Mouse (Mus musculus) intestine, embryonic 15.5 days (tissue): Measurements from ENCODE around the gene Armh3. TPM values are rescaled to one million over a fixed set of nuclear protein-coding genes. Genes with fewer than 3 reads are reported as not detected.

Experiments used
- ATAC-seq: fragments of 200-750 bp; cut with Nextera tagmentation; 2 replicates; pipeline ENCODE4 v1.8.0; 2017; ENCODE audit warnings: moderate TSS enrichment, moderate library complexity
- H3K27ac ChIP-seq: fragments of 300-500 bp; sonication (generic); 2 replicates; pipeline ENCODE4 v1.5.1; 2015; ENCODE audit warnings: mild to moderate bottlenecking, inconsistent platforms
- H3K27me3 ChIP-seq: fragments of 300-500 bp; sonication (generic); replicated peaks from 2 replicates; pipeline ENCODE4 v1.6.1; 2015; ENCODE audit warnings: inconsistent platforms
- H3K36me3 ChIP-seq: fragments of 300-500 bp; sonication (generic); 2 replicates; pipeline ENCODE4 v1.6.1; 2015; ENCODE audit warnings: inconsistent platforms
- H3K4me1 ChIP-seq: fragments of 300-500 bp; sonication (generic); replicated peaks from 2 replicates; pipeline ENCODE4 v1.6.1; 2015; ENCODE audit warnings: inconsistent platforms
- H3K4me2 ChIP-seq: fragments of 300-500 bp; sonication (generic); replicated peaks from 2 replicates; pipeline ENCODE4 v1.6.1; 2015; ENCODE audit warnings: mild to moderate bottlenecking, inconsistent platforms
- H3K4me3 ChIP-seq: fragments of 300-500 bp; sonication (generic); replicated peaks from 2 replicates; pipeline ENCODE4 v1.5.1; 2015; ENCODE audit warnings: inconsistent platforms
- H3K9ac ChIP-seq: fragments of 300-500 bp; sonication (generic); 2 replicates; pipeline ENCODE4 v1.6.1; 2015; ENCODE audit warnings: inconsistent platforms
- H3K9me3 ChIP-seq: fragments of 300-500 bp; sonication (generic); 2 replicates; pipeline ENCODE4 v1.6.1; 2016; ENCODE audit warnings: inconsistent platforms
- WGBS: fragments of 180-500 bp; shearing (Covaris S2); methylation state at CpG from one replicate; pipeline ENCODE4 v1.1.7; 2015; 5-methylcytosine and 5-hydroxymethylcytosine counted together
- polyA plus RNA-seq: library from polyadenylated mRNA; unstranded; fragments of >200 nt; fragmentation: Nextera tagmentation; extraction: Ambion mirVana; gene quantifications from 2 replicates; pipeline ENCODE4 v1.2.1, GENCODE M21; 2015

Gene Armh3
- polyA plus RNA-seq, 1 experiment from 2014 or later, result 15.5 TPM

DNA sequence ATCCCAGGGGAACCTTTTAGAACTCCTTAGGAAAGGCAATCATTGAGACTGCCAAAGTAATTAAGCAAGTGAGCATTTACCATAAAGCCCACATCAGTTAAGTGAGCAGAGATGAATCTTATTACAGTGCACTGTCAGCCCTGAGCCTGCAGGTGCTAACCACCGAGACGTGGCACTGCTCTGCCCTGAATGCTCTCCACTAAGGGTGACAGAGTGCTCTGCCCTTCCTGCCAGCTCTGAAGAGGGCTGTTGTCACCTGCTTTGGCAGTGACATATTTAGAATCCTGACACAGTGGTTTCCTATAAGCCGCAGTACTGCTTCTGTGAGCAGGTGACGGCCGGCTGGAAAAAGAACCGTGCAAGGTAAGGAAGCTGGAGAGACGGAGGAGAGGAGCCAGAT is 143.8 kb downstream of the Armh3 start:
- H3K27me3 ChIP-seq, result no peaks in the 10 kb centered on the region
- no peaks in the 10 kb centered on the region for H3K4me1 ChIP-seq
- no peak for ATAC-seq
- H3K9me3 ChIP-seq, result no peaks in the 10 kb centered on the region
- no peak overlapping the region for H3K27ac ChIP-seq
- no peaks in the 10 kb centered on the region for H3K36me3 ChIP-seq
- WGBS, result 74% methylated on average over 7 of the region's 7 CpGs
- H3K4me2 ChIP-seq, result no peak overlapping the region
- H3K4me3 ChIP-seq, result no peak overlapping the region
- no peak overlapping the region for H3K9ac ChIP-seq

DNA sequence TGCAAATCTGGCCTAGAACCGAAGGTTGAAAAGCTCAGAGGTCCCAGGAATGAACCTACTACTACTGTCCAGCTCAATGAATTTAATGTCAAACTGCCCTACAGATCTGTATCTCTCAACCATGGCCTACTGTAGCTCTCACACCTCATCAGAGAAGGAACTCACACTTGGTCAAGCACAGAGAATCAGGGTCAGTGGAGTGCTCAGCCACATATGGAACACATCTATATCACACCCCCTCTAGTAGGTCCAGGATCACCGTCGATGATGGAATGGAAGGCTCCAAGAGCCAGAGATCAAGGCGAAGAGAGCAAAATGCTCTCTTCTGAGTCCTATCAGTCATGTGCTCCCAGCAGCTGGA is 150.6 kb downstream of the Armh3 start:
- no peaks in the 10 kb centered on the region for H3K9me3 ChIP-seq
- no peak overlapping the region for H3K9ac ChIP-seq
- H3K4me3 ChIP-seq, result no peak overlapping the region
- H3K27me3 ChIP-seq, result no peaks in the 10 kb centered on the region
- 66% methylated on average over 4 of the region's 4 CpGs for WGBS
- H3K27ac ChIP-seq, result no peak overlapping the region
- H3K36me3 ChIP-seq, result no peaks in the 10 kb centered on the region
- H3K4me2 ChIP-seq, result no peak overlapping the region
- no peaks in the 10 kb centered on the region for H3K4me1 ChIP-seq
- no peak for ATAC-seq

DNA sequence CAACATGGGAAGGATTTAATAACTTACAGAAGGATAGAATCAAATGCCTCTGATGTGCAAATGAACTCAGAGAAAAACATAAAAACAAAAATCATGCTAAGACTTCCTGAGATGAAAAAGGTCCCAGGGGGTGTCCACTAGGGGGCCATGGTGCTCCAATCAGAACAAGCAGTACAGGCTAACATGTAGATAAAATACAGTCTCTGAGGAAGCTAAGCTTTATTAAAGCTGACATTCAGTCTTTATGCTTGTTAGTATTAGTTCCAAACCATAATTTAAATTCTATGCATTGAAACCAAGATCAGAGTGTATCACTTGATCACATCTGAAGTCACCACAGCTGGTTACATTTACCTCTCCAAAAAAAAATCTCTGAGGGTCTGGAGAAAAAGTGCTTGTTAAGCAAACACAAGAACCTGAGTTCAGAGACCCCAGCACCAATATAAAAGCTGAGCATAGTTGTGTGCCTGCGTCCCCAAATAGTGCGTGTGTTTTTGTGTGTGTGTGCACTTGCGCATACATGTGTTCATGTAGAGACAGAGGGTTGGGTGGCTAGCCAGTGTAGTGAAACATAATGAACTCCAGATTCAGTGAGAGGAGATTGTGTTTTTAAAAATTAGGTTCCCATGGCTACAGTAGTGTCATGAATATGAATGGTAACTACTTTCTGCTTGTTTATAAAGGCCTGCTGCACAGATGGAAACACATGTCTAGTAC is 151.1 kb downstream of the Armh3 start:
- Histone ChIP-seq H3K4me1 (no peaks in the 10 kb centered on the region), H3K9me3 (no peaks in the 10 kb centered on the region), H3K36me3 (no peaks in the 10 kb centered on the region), H3K4me2 (no peak overlapping the region), H3K27me3 (no peaks in the 10 kb centered on the region), H3K27ac (no peak overlapping the region), H3K4me3 (no peak overlapping the region), H3K9ac (no peak overlapping the region)
- no peak for ATAC-seq
- WGBS, result 82% methylated on average over 3 of the region's 3 CpGs

DNA sequence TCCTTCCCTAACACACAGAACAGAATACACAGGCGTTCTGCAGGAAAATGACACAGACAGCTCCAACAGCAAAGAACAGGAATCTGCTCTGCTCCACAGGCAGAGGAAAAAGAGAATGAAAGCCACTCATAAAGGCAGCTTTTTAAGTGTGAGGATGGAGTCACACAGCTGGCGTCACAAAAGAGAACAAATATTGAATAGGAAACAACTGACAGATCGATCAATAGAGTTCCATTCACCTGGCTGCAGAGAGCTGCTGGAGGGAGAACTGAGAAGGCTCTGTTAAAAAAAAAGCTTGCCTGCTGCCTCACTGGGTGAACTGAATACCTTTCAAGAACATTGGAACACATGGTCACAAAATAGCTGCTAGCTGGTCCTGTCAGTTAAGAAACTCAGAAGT is 154.1 kb downstream of the Armh3 start:
- Histone ChIP-seq H3K9ac (no peak overlapping the region), H3K4me2 (no peak overlapping the region), H3K27ac (no peak overlapping the region), H3K27me3 (no peaks in the 10 kb centered on the region), H3K4me1 (no peaks in the 10 kb centered on the region), H3K9me3 (no peaks in the 10 kb centered on the region), H3K4me3 (no peak overlapping the region), H3K36me3 (no peaks in the 10 kb centered on the region)
- ATAC-seq, result no peak
- 67% methylated on average over 3 of the region's 3 CpGs for WGBS

DNA sequence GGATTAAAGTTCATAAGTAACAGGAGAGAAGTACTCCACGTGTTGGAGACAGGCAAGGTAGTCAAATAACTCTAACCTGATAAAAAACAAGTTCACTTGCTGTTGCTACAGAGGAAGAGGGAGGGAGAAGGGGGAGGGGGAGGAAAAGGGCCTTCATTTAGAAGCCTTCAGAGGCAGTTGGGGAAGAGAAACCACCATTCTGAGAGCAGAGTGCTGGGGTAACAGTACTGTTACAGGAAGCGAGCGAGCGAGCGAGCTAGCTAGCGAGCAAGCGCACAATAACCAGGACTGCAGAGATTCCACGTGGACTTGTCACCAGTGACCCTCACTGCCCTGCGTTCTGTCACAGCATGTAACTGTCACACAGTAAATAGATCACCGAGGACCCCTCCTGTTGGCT is 154.9 kb downstream of the Armh3 start:
- WGBS, result 52% methylated on average over 10 of the region's 10 CpGs
- no peaks in the 10 kb centered on the region for H3K9me3 ChIP-seq
- 0 out of 2 replicates have a peak, but pooled peaks have one; percentile 28 for ATAC-seq
- no peak overlapping the region for H3K9ac ChIP-seq
- H3K4me1 ChIP-seq, result no peaks in the 10 kb centered on the region
- no peak overlapping the region for H3K4me2 ChIP-seq
- H3K27ac ChIP-seq, result no peak overlapping the region
- H3K27me3 ChIP-seq, result no peaks in the 10 kb centered on the region
- H3K36me3 ChIP-seq, result no peaks in the 10 kb centered on the region
- H3K4me3 ChIP-seq, result no peak overlapping the region

DNA sequence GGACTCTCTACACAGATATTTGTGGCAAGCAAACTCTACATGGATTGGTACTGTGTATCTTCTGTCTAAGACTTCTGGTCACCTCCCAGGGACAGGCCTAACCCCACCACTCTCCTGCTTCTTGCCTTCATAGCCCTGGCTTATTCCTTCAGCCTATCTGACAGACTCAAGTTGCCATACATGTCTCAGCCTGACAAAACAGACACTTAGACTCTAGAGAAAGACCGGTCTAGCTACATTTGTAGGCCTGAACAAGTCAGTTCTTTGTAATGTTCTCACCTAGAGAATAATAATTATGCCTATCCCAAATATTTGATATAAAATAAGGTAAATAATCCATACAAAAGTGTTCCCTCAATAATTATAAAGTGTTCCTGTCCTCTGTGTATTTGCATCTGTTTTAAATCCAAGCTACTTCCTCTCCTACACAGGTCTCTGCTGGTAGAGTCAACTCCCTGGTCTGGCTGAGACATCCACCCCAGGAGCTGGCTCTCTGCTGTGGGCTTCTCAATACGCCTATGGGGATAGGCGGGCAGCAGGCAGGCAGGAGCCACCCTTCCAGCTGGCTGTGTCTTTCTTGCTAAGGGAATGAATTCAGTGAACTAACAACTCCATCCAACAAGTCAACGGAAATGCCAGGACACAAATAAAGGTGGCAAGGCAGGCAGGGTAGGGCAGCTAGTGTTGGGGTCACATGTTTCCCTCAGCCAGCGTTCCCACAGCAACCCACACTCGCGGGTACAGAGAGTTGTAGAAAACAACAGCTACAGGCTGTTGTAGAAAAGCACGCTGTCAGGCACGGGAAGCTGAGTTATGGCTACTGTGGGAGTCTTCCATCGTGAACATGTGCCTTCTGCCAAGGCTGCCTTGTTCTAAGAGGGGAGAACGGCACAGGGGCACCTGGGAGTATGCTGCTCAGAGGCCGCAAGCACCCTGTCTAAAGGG is 161.0 kb downstream of the Armh3 start:
- H3K9me3 ChIP-seq, result no peaks in the 10 kb centered on the region
- H3K27ac ChIP-seq, result no peak overlapping the region
- H3K4me2 ChIP-seq, result no peak overlapping the region
- no peaks in the 10 kb centered on the region for H3K36me3 ChIP-seq
- ATAC-seq, result no peak
- H3K4me1 ChIP-seq, result no peaks in the 10 kb centered on the region
- 69% methylated on average over 12 of the region's 12 CpGs for WGBS
- H3K9ac ChIP-seq, result no peak overlapping the region
- H3K27me3 ChIP-seq, result no peaks in the 10 kb centered on the region
- H3K4me3 ChIP-seq, result no peak overlapping the region

DNA sequence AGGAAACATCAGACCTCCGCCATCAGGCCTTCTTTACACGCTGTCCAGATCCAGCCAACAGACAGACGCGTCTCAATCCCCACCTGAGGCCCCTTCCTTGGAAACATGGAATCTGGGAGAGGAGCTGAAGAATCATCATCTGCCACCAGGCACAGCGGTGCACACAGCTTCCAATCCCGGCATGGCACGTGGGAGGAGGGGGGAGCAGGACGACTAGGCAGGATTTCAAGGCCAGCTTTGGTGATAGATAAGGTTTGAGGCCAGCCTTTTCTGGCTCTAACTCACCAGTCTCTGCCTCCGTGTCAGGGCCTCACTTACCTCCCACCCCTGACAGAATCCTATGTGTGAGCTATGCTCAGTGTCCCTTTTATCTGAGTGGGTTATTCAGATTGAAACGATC is 162.8 kb downstream of the Armh3 start:
- H3K9ac ChIP-seq, result no peak overlapping the region
- H3K4me2 ChIP-seq, result no peak overlapping the region
- no peaks in the 10 kb centered on the region for H3K9me3 ChIP-seq
- H3K36me3 ChIP-seq, result no peaks in the 10 kb centered on the region
- 70% methylated on average over 10 of the region's 10 CpGs for WGBS
- no peaks in the 10 kb centered on the region for H3K4me1 ChIP-seq
- H3K27me3 ChIP-seq, result no peaks in the 10 kb centered on the region
- H3K27ac ChIP-seq, result no peak overlapping the region
- H3K4me3 ChIP-seq, result no peak overlapping the region
- no peak for ATAC-seq

DNA sequence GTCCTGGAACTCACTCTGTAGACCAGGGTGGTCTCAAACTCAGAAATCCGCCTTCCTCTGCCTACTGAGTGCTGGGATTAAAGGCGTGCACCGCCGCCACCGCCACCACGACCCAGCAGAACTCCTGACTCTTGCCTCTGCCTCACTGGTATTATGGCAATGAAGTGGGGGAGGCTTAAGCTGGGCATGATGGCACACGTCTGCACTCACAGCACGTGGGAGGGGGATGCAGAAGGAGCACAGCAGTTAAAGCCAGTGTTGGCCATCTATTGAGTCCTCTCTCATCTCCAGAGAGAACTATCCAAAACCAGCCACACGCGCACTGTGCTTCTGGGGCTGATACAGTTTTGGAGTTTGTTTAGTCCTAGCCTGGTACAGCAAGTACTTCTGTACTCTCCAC is 164.6 kb downstream of the Armh3 start:
- Histone ChIP-seq H3K4me3 (no peak overlapping the region), H3K27me3 (no peaks in the 10 kb centered on the region), H3K9ac (no peak overlapping the region), H3K36me3 (no peaks in the 10 kb centered on the region), H3K9me3 (no peaks in the 10 kb centered on the region), H3K4me2 (no peak overlapping the region), H3K4me1 (no peaks in the 10 kb centered on the region), H3K27ac (no peak overlapping the region)
- WGBS, result 86% methylated on average over 10 of the region's 10 CpGs
- no peak for ATAC-seq

DNA sequence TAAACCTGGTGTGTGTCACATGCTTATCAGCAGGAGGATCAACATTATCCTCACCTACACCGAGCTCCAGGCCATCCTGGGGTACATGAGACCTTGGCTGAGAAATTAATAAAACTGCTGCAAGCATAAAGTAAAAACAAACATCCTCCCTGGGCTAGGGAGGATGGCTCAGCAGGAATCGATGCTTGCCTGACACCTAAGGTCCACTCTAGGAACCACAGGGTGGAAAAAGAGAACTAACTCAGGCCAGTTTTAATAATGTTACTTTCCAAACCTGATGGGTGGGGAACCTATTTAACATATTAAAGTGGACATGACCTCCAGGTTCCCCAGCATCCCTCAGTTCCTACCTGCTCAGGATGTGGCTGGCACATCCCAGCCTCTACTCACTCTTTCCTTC is 167.6 kb downstream of the Armh3 start:
- no peak overlapping the region for H3K4me2 ChIP-seq
- 49% methylated on average over 2 of the region's 2 CpGs for WGBS
- no peak overlapping the region for H3K27ac ChIP-seq
- H3K9ac ChIP-seq, result no peak overlapping the region
- no peaks in the 10 kb centered on the region for H3K36me3 ChIP-seq
- no peak for ATAC-seq
- no peak overlapping the region for H3K4me3 ChIP-seq
- H3K27me3 ChIP-seq, result no peaks in the 10 kb centered on the region
- H3K4me1 ChIP-seq, result no peaks in the 10 kb centered on the region
- H3K9me3 ChIP-seq, result no peaks in the 10 kb centered on the region

DNA sequence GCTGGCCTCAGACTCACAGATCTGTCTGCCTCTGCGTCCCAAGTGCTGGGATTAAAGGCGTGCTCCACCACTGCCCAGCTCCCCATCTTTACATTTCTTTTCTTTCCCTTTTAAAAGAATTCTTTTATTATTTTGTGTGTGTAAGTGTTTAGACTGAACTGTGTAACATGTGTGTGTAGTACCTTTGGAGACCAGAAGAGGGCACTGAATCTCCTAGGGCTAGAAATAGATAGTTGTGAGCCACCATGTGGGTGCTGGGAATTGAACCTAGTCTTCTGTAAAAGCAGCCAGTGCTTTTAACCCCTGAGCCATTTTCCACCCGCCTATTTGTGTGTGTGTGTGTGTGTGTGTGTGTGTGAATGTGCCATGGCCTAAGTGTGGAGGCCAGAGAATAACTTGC is 170.6 kb downstream of the Armh3 start:
- no peak overlapping the region for H3K9ac ChIP-seq
- no peak overlapping the region for H3K4me2 ChIP-seq
- H3K4me1 ChIP-seq, result no peaks in the 10 kb centered on the region
- H3K9me3 ChIP-seq, result no peaks in the 10 kb centered on the region
- no peak for ATAC-seq
- no peaks in the 10 kb centered on the region for H3K36me3 ChIP-seq
- H3K4me3 ChIP-seq, result no peak overlapping the region
- no peaks in the 10 kb centered on the region for H3K27me3 ChIP-seq
- WGBS, result over 99% methylated on average over 3 of the region's 3 CpGs
- no peak overlapping the region for H3K27ac ChIP-seq

DNA sequence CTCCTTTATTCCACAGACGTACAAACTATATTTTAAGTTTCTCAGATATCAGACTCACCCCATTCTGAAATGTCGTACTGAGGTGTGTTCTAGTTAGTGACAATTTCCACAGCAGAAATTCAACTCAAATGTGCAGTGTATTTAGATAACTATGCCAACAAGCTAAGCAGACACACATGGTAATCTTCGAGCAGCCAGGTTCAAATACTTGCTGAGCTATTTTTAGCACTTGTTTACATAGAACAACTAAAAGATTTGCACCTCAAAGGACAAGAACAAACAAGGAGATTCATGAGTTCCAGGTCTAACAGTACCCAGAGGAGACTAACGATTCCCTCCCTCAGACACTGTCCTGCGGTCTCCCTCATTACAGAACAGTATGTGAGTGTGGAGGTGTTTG is 171.2 kb downstream of the Armh3 start:
- Histone ChIP-seq H3K4me1 (no peaks in the 10 kb centered on the region), H3K27ac (no peak overlapping the region), H3K9ac (no peak overlapping the region), H3K27me3 (no peaks in the 10 kb centered on the region), H3K9me3 (no peaks in the 10 kb centered on the region), H3K4me3 (no peak overlapping the region), H3K36me3 (no peaks in the 10 kb centered on the region), H3K4me2 (no peak overlapping the region)
- 44% methylated on average over 5 of the region's 5 CpGs for WGBS
- ATAC-seq, result no peak

DNA sequence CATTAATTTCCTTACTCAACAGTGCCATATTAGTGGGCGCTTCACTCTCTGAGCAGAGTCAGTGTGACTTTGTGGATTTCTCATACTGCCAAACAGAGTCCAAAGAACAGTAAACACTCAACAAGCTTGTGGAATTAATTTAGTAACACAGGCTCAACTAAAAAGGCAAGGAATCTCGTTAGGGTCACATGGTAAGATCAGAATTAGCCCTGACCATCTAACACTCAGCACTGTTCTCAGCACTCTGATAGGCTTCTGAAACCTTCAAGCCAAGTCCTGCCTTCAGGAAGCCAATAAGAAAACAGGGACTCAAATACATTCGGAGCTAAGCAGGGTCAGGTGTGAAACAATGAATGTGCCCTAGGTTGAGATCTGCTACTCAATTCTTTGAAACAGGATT is 172.1 kb downstream of the Armh3 start:
- no peaks in the 10 kb centered on the region for H3K9me3 ChIP-seq
- no peaks in the 10 kb centered on the region for H3K27me3 ChIP-seq
- no peak overlapping the region for H3K4me3 ChIP-seq
- ATAC-seq, result no peak
- no peak overlapping the region for H3K9ac ChIP-seq
- H3K4me2 ChIP-seq, result no peak overlapping the region
- no peaks in the 10 kb centered on the region for H3K36me3 ChIP-seq
- H3K4me1 ChIP-seq, result no peaks in the 10 kb centered on the region
- H3K27ac ChIP-seq, result no peak overlapping the region
- WGBS, result 76% methylated on average over 3 of the region's 3 CpGs

DNA sequence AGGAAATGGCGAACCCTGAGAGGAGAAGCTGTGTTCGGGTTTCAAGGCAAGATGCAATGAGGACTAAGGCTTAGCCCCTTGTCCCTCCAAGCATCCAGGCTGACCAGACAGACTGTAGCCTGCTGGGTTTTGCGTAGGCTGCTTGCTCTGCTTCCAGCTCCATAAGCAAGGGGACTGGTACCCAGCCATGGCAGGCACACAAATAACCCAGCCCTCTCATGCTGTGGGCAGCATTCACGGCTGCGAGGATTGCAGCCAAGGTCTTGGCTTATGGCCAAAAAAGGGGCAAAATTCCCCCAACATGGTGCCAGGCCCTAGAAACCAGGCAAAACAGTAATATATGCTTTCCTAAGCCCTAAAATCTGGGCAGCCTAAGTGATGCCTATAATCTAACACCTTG is 176.5 kb downstream of the Armh3 start:
- peaks cover 17% of the 10 kb centered on the region for H3K4me1 ChIP-seq
- no peak overlapping the region for H3K4me3 ChIP-seq
- H3K36me3 ChIP-seq, result no peaks in the 10 kb centered on the region
- 72% methylated on average over 5 of the region's 5 CpGs for WGBS
- no peak overlapping the region for H3K9ac ChIP-seq
- H3K27ac ChIP-seq, result no peak overlapping the region
- no peak overlapping the region for H3K4me2 ChIP-seq
- no peak for ATAC-seq
- H3K9me3 ChIP-seq, result no peaks in the 10 kb centered on the region
- H3K27me3 ChIP-seq, result no peaks in the 10 kb centered on the region
